Mouse (Mus musculus): ENCODE results near the gene Padi3.

Padi3 gene

GRCm38 (mm10) chr4:140810458-140811260, at the start of gene Padi3:
TSS of gene Padi3 (minus strand) at chr4:140810648.
- DNase-seq (ENCODE audit: low read depth, low spot score) = no peak

DNA sequence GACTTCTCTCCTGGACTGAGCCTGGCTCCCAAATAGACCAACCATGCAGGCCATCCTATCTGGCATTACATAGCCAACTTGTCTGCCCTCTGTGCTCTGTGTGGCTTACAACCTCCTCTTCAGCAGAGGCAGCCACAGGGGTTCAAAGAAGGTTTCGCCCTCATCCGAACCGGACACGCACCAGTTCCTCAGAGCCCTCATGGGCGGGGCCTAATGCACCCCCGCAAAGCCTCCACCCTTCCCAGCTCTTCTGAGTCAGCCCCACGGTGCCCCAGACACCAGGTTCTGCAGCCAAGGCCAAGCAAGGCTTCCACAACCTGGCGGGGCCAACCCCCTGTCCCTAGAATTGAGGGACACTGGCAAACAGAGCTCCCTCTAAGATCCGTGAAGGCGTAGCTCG, 48.8 kb upstream of the Padi3 start:
- no peak for DNase-seq (ENCODE audit: low read depth, low spot score)

DNA sequence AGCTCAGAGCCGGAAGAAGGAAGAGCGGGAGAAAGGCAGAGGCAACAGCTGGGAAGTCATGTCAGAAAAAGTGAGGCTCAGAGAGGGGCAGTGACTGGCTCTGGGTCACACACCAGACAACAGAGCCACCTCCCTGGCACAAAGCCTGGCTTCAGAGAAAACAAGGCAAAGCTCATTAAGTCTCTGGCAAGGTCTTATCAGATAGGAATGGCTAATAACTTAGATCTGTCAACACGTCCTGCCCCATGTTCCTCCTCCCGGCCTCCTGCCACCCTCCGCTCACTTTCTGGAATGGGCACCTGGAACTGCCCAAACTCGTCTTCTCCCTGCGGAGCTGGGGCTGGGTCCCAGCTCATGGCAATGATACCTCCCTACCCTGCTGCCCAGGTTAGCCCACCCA, 47.4 kb upstream of the Padi3 start:
- DNase-seq (ENCODE audit: low read depth, low spot score) = no peak

- no peak for DNase-seq (ENCODE audit: low read depth, low spot score)
Measured at GRCm38 (mm10) chr4:140857041-140857440, 46.6 kb upstream of the Padi3 start.

DNA sequence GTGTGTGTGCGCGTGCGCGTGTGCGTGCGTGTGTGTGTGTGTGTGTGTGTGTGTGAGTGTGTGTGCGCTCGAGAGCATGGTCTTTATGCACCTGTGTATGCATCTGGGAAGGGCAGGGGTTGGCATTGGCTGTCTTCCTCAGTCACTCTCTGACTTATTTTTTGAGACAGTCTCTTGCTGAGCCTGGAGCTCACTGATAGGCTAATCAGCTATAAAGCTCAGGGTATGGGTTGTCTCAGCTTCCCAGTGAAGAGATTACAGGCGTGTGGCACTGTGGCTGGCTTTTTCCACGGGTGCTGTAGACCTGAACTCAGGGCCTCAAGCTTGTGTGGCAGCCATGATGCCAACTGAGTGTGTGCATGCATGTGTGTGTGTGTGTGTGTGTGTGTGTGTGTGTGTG, 44.7 kb upstream of the Padi3 start:
- DNase-seq (ENCODE audit: low read depth, low spot score) = no peak

DNA sequence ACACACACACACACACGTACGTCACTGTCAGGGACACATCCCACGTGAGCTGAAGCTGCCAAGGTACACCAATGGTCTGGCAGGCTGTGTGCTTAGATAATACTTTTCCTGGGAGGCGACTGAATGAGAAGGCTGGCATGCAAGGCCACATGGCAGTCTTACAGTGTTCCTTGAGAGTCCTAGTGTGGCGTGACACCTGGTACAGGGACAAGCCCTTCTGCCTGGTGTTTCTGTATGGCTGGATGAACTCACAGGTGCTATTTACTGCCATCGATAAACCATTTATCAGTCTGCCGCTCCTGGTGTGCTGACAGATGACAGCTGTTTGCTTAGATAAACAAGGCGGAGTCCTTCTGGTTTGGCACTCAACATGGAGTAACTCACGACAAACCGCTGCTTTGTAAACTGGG, 44.0 kb upstream of the Padi3 start:
- DNase-seq (ENCODE audit: low read depth, low spot score) = no peak

GRCm38 (mm10) chr4:140853626-140854025, 43.2 kb upstream of the Padi3 start:
- DNase-seq (ENCODE audit: low read depth, low spot score) = no peak

DNA sequence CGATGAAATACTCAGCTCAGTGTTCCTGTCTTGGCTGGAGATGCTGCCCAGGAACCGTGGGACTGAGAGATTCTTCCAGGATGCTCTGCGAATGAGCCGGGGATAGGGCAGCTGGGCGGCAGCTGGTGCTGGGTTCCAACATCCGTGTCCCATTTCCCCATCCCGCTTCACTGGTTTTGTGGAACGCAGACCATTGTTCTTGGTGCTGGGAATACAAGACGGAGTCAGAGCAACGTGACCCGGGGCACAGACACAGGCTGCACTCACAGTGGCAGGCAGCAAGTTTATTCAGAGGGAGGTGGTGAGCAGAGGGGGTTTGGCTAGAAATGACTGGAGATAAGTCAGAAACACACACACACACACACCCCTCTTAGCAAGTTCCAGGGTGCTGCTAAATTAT, 38.9 kb upstream of the Padi3 start:
- no peak for DNase-seq (ENCODE audit: low read depth, low spot score)

DNA sequence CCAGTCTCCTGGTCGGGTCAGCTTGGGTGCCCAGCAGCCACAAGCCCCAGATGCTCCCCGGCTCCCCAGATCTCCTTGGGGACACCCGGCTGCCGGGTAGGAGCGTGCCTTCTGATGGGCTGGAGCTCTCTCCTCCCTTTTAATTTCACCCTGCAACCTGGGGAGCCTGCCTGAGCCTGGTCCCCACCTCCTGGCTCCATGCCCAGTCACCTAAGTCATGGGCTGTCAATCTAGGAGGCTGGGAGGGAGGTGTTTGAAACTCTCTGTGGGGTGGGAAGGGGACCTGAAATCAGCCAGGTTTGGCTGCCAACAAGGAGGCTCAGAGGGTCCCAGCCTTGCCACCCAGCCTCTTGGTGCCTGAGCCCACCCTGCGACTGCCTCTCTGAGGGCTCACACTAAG, 35.2 kb upstream of the Padi3 start, which contains the start of gene Padi1:
Padi1 (minus strand) TSS at position 113 of the 400 bp plus-strand sequence.
- no peak for DNase-seq (ENCODE audit: low read depth, low spot score)

GRCm38 (mm10) chr4:140844991-140845390, 34.5 kb upstream of the Padi3 start:
- no peak for DNase-seq (ENCODE audit: low read depth, low spot score)

GRCm38 (mm10) chr4:140843670-140844280, 33.3 kb upstream of the Padi3 start:
- no peak for DNase-seq (ENCODE audit: low read depth, low spot score)

GRCm38 (mm10) chr4:140842909-140843308, 32.5 kb upstream of the Padi3 start:
- DNase-seq (ENCODE audit: low read depth, low spot score) = no peak

DNA sequence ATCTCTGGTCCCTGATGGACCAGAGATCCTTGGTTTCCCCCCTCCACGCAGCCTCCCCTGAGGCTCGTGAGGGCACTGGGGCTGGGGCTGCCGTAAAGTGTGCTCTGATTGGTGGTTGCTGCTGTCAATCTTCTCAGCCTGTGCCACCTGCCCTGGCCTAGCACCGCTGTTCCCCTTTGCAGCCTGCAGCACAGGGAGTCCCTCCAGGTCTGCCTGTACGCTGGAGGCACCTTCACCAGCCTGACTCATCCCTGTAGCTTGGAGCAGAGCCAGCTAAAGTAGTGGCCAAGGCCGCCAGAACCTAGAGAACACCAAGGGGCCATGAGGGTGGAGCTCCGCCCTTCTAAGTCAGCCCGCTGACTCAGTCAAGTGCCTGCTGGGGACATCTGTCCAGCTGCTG, 27.4 kb upstream of the Padi3 start:
- peak; percentile 45 for DNase-seq (ENCODE audit: low read depth, low spot score)

- no peak for DNase-seq (ENCODE audit: low read depth, low spot score)
Measured at GRCm38 (mm10) chr4:140836208-140836866, 25.9 kb upstream of the Padi3 start.

DNA sequence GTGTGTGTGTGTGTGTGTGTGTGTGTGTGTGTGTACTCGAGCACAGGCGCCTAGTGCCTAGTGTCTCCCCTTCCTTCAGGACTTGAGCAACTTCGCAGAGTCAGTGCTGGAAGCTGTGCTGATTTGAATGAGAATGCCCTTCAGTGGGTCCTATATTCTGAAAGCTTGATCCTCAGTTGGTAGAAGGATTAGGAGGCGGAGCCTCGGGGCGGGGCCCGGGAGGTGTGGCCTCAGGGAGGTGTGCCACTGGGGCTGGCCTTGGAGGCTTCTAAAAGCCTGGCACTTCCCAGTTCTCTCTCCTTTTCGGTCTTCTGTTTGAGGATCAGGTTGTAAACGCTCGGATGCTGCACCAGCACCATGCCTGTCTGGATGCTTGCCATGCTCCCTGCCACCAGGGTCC, 25.2 kb upstream of the Padi3 start:
- peak; percentile 49 for DNase-seq (ENCODE audit: low read depth, low spot score)

GRCm38 (mm10) chr4:140834327-140834934, 24.0 kb upstream of the Padi3 start:
- DNase-seq (ENCODE audit: low read depth, low spot score) = no peak

DNA sequence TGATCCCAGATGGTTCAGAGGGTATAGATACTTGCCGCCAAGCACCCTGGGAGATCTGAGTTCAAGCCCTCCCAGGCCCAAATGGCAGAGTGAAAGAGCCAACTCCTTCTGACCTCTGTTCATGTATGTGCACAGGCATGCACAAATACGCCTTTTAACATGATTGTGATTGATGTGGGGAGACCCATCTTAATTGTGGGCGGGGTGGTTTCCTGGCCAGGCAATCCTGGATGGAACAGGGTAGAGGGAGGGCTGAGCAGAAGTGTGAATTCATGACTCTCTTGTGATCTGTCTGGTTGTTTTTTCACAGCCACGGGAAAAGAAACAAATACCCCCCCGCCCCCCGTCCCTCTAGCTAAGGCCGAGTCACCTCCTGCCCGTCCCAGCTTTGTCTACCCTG, 22.4 kb upstream of the Padi3 start:
- DNase-seq (ENCODE audit: low read depth, low spot score) = no peak

- no peak for DNase-seq (ENCODE audit: low read depth, low spot score)
Measured at GRCm38 (mm10) chr4:140831808-140832207, 21.4 kb upstream of the Padi3 start.

DNA sequence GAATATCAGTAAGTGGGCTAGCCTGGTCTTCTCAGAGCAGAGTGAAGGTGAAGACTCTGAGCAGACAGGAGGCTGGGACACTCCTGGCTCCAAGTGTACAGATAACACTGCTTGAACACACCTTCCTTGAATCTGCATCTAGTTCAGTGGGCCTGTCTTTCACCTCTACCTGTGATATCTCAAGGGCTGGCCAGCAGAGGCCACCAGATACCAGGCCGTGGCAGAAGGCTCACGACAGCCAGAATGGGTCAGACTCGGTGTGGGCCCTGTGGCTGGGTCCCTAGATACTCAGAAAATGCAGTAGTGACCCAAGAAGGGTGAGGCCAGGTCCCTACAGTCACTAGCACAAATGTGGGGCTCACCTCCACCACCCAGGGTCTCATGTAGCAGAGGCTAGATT, 16.8 kb upstream of the Padi3 start:
- no peak for DNase-seq (ENCODE audit: low read depth, low spot score)

- DNase-seq (ENCODE audit: low read depth, low spot score) = no peak
Measured at GRCm38 (mm10) chr4:140825942-140826341, 15.5 kb upstream of the Padi3 start.

- DNase-seq (ENCODE audit: low read depth, low spot score) = peak; percentile 51
Measured at GRCm38 (mm10) chr4:140821988-140822387, 11.5 kb upstream of the Padi3 start.

DNA sequence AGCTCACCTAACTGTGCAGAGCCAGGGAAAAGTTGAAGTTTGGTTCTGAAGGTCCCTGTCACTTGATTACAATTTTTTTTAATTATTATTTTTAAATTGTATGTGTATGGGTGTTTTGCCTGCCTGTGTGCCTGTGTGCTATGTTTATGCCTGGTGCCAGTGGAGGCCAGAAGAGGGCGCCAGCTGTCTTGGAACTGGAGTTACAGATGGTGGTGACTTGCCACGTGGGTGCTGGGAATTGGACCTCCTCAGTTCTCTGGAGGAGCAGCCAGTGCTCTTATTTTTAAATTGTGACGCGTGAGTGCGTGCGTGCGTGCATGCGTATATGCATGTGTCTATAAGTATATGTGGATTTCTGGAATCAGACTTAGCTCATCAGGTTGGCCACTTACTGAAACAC, 7.0 kb upstream of the Padi3 start:
- DNase-seq (ENCODE audit: low read depth, low spot score) = no peak
